ENCODE assay signal across 9 mouse cellular contexts in genomic region chr8:62080195-62080802, GRCm38 (mm10). TPM values are rescaled to one million over a fixed set of nuclear protein-coding genes. Genes with fewer than 3 reads are reported as not detected.
A peak's percentile ranks its signal among the peaks of the same experiment; 100 is the strongest.
DNase-seq lines count a peak whose midpoint lies in the region; ATAC-seq and TF ChIP-seq lines count a peak whose summit lies in the region.
"Had no signal": no experiment of that assay in that cellular context is flagged by ENCODE, and none has a peak within 500 bp of the region (broad histone marks: within the 10 kb centered on the region; RNA-seq: fewer than 3 reads in every experiment).

No protein-coding gene starts in this region.

- WGBS in forebrain, embryonic 11.5 days = 48% methylated on average over 3 of the region's 3 CpGs
- 49% methylated on average over 3 of the region's 3 CpGs for WGBS in forebrain, embryonic 10.5 days
- 48% methylated on average over 3 of the region's 3 CpGs for WGBS in neural tube, embryonic 11.5 days
- WGBS in hindbrain, embryonic 15.5 days = 46% methylated on average over 3 of the region's 3 CpGs
- WGBS in stomach, postnatal 0 days = 39% methylated on average over 3 of the region's 3 CpGs

- no peak overlapping the region for H3K4me3 ChIP-seq in forebrain, embryonic 11.5 days (ENCODE audit: low read depth, low read length)
- no peak overlapping the region for H3K4me3 ChIP-seq in forebrain, embryonic 10.5 days
- no peak overlapping the region for H3K4me3 ChIP-seq in neural tube, embryonic 11.5 days (ENCODE audit: low read depth, low read length)
- H3K4me3 ChIP-seq in hindbrain, embryonic 15.5 days = no peak overlapping the region
- H3K4me3 ChIP-seq in stomach, postnatal 0 days (ENCODE audit: low read depth, low read length) = no peak overlapping the region

- H3K9me3 ChIP-seq in forebrain, embryonic 11.5 days (ENCODE audit: control insufficient read depth, low read length) = no peaks in the 10 kb centered on the region
- H3K9me3 ChIP-seq in forebrain, embryonic 10.5 days = no peaks in the 10 kb centered on the region
- H3K9me3 ChIP-seq in neural tube, embryonic 11.5 days (ENCODE audit: control insufficient read depth, low read length) = no peaks in the 10 kb centered on the region
- H3K9me3 ChIP-seq in hindbrain, embryonic 15.5 days = no peaks in the 10 kb centered on the region
- H3K9me3 ChIP-seq in stomach, postnatal 0 days (ENCODE audit: control insufficient read depth, low read length) = no peaks in the 10 kb centered on the region

- H3K27ac ChIP-seq in forebrain, embryonic 11.5 days (ENCODE audit: low read depth, low read length) = no peak overlapping the region
- H3K27ac ChIP-seq in forebrain, embryonic 10.5 days = no peak overlapping the region
- no peak overlapping the region for H3K27ac ChIP-seq in neural tube, embryonic 11.5 days (ENCODE audit: low read depth, low read length)
- H3K27ac ChIP-seq in hindbrain, embryonic 15.5 days (replicated peaks) = no peak overlapping the region
- no peak overlapping the region for H3K27ac ChIP-seq in stomach, postnatal 0 days (replicated peaks)

- no peaks in the 10 kb centered on the region for H3K4me1 ChIP-seq in forebrain, embryonic 11.5 days (replicated peaks; ENCODE audit: control insufficient read depth, insufficient read depth, low read length)
- no peaks in the 10 kb centered on the region for H3K4me1 ChIP-seq in forebrain, embryonic 10.5 days
- no peaks in the 10 kb centered on the region for H3K4me1 ChIP-seq in neural tube, embryonic 11.5 days (ENCODE audit: control insufficient read depth, insufficient read depth, low read length)
- no peaks in the 10 kb centered on the region for H3K4me1 ChIP-seq in hindbrain, embryonic 15.5 days (replicated peaks)
- H3K4me1 ChIP-seq in stomach, postnatal 0 days (replicated peaks; ENCODE audit: control insufficient read depth, insufficient read depth) = no peaks in the 10 kb centered on the region

- TF ChIP-seq CTCF in stomach, postnatal 0 days (IDR thresholded peaks at IDR 0.05; ENCODE audit: low read depth) = peak; percentile 78

- no peaks in the 10 kb centered on the region for H3K36me3 ChIP-seq in forebrain, embryonic 11.5 days (ENCODE audit: control insufficient read depth, insufficient read depth, low read length)
- H3K36me3 ChIP-seq in forebrain, embryonic 10.5 days (replicated peaks) = no peaks in the 10 kb centered on the region
- H3K36me3 ChIP-seq in neural tube, embryonic 11.5 days (ENCODE audit: control insufficient read depth, insufficient read depth, low read length) = no peaks in the 10 kb centered on the region
- H3K36me3 ChIP-seq in hindbrain, embryonic 15.5 days = no peaks in the 10 kb centered on the region
- no peaks in the 10 kb centered on the region for H3K36me3 ChIP-seq in stomach, postnatal 0 days (ENCODE audit: control insufficient read depth, insufficient read depth, low read length)

- ATAC-seq in forebrain, embryonic 11.5 days (replicated peaks; ENCODE audit: low FRiP score) = peak; percentile 76
- ATAC-seq in neural tube, embryonic 11.5 days (ENCODE audit: insufficient read depth, low FRiP score, low TSS enrichment) = peak; percentile 68; the same call in 1 of the 2 replicates
- ATAC-seq in hindbrain, embryonic 15.5 days (ENCODE audit: low FRiP score, low read depth) = peak; percentile 83; the same call in 1 of the 2 replicates
- no peak for ATAC-seq in stomach, postnatal 0 days (ENCODE audit: low FRiP score, low TSS enrichment)
- ATAC-seq in activated CD4-positive, CD25-positive, alpha-beta regulatory T cell, adult 4 months = no peak

- H3K9ac ChIP-seq in forebrain, embryonic 11.5 days (ENCODE audit: low read length) = no peak overlapping the region
- no peak overlapping the region for H3K9ac ChIP-seq in neural tube, embryonic 11.5 days (ENCODE audit: low read length)
- H3K9ac ChIP-seq in hindbrain, embryonic 15.5 days = no peak overlapping the region
- H3K9ac ChIP-seq in stomach, postnatal 0 days (ENCODE audit: low read length) = no peak overlapping the region

- H3K4me2 ChIP-seq in forebrain, embryonic 11.5 days (ENCODE audit: low read depth, low read length, severe bottlenecking) = no peak overlapping the region
- H3K4me2 ChIP-seq in neural tube, embryonic 11.5 days (ENCODE audit: low read depth) = no peak overlapping the region
- no peak overlapping the region for H3K4me2 ChIP-seq in hindbrain, embryonic 15.5 days
- H3K4me2 ChIP-seq in stomach, postnatal 0 days (replicated peaks; ENCODE audit: low read depth) = no peak overlapping the region

- no peak for TF ChIP-seq EP300 in stomach, postnatal 0 days (optimal IDR thresholded peaks at IDR 0.05)

- no peaks in the 10 kb centered on the region for H3K27me3 ChIP-seq in forebrain, embryonic 11.5 days (ENCODE audit: control insufficient read depth, insufficient read depth, low read length)
- no peaks in the 10 kb centered on the region for H3K27me3 ChIP-seq in forebrain, embryonic 10.5 days (ENCODE audit: poor library complexity, severe bottlenecking)
- H3K27me3 ChIP-seq in neural tube, embryonic 11.5 days (ENCODE audit: control insufficient read depth, insufficient read depth, low read length) = no peaks in the 10 kb centered on the region
- no peaks in the 10 kb centered on the region for H3K27me3 ChIP-seq in hindbrain, embryonic 15.5 days
- H3K27me3 ChIP-seq in stomach, postnatal 0 days (ENCODE audit: control insufficient read depth, insufficient read depth, low read length) = no peaks in the 10 kb centered on the region

- no peak for DNase-seq in forebrain, embryonic 11.5 days (ENCODE audit: low spot score)
- no peak for DNase-seq in forebrain, embryonic 10.5 days (ENCODE audit: extremely low spot score, low spot score)
- no peak for DNase-seq in neural tube, embryonic 11.5 days (ENCODE audit: low spot score)
- no peak for DNase-seq in neural tube, embryonic 10.5 days (ENCODE audit: extremely low spot score, low spot score)
- no peak for DNase-seq in stomach, postnatal 0 days (ENCODE audit: low spot score)
- DNase-seq in ovary, adult 18-20 months (ENCODE audit: low spot score) = no peak

RNA-seq across cellular contexts. Expression of gene Anxa10, which starts 42.7 kb away (rescaled TPM):
- not detected in 2 replicates for polyA plus RNA-seq in forebrain, embryonic 11.5 days (2014; fragmentation: Nextera tagmentation; extraction: Ambion mirVana)
- polyA plus RNA-seq in forebrain, embryonic 10.5 days (2016; fragmentation: Nextera tagmentation; extraction: Ambion mirVana) = not detected in 2 replicates
- polyA plus RNA-seq in neural tube, embryonic 11.5 days (2014; fragmentation: Nextera tagmentation; extraction: Ambion mirVana) = not detected in 2 replicates
- polyA plus RNA-seq in hindbrain, embryonic 15.5 days (2015; fragmentation: Nextera tagmentation; extraction: Ambion mirVana) = 0.12 TPM in 1 of 2 replicates, not detected in the other
- polyA plus RNA-seq in stomach, postnatal 0 days (2015; fragmentation: Nextera tagmentation; extraction: Ambion mirVana) = 562 and 617 TPM in 2 replicates
- not detected for polyA plus RNA-seq in activated CD4-positive, CD25-positive, alpha-beta regulatory T cell, adult 4 months (2017; shearing (Covaris generic))
- polyA plus RNA-seq: testis, adult 2 months had no signal

Comparison
In these comparisons a context has a peak if more than half of its experiments do, and no peak if none do; other contexts are left out.
1. ATAC-seq: peak in forebrain, embryonic 11.5 days (single experiment), neural tube, embryonic 11.5 days (single experiment) and hindbrain, embryonic 15.5 days (single experiment); none in stomach, postnatal 0 days (single experiment) and activated CD4-positive, CD25-positive, alpha-beta regulatory T cell, adult 4 months (single experiment).
2. RNA of gene Anxa10, which starts 42.7 kb away (polyA plus RNA-seq): 562 to 617 TPM in stomach, postnatal 0 days; not detected in activated CD4-positive, CD25-positive, alpha-beta regulatory T cell, adult 4 months, 0.12 TPM in hindbrain, embryonic 15.5 days, not detected in forebrain, embryonic 11.5 days, not detected in forebrain, embryonic 10.5 days and not detected in neural tube, embryonic 11.5 days; every median in the first group is over 100 times any median in the second.